Mouse (Mus musculus): Measurements from ENCODE around the gene 0610010F05Rik.
"Not testable (repeated sequence)": the region's sequence is repeated elsewhere in the genome, so short reads cannot be mapped to it uniquely, and the experiment has no call there.

The 0610010F05Rik gene

DNA sequence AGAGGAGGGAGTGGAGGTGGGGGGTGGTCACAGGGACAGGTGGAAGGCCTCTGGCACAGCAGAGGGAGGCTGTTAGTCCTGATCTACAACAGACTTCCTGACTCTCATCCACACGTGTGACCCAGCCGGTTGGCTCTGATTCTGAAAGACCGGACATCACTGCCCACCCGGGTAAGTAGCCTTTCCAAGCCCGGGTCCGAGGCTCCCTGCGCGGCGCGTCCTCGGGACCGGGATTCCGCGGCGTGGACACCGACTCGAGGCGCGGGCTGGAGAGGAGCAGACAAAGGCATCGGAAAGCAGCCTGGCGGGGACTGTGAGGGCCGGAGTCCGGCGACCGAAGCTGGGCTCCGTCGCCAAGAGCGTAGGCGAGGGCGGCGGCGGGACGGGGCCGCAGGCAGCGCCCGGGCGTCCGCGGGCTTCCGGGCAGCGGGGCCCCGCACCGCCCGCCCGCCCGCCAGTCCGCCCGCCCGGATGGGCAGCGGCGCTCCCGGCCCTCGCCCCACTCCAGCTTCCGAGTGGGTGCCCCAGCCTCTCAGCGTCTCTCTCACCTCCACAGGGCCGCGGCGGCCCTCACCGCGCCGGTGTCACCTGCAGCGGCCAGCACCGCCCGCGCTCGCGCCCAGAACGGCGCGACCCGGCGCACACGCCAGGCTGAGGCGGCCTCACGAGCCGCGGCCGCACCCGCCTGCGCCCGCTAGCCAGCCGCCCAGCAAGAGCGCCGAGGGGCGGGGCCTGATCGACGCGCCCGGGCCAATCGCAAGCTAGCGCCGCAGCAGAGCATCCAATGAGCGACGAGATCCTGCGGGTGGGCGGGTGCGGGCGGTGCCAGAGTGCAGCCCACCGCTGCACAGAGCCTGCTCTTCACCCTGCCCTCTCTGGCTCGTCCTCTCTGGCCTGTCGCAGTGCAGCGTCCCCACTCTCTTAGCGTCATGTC lies at the start of gene 0610010F05Rik:
Gene 0610010F05Rik, minus strand, starts transcription at position 695 of the 934 bp plus-strand sequence.
- DNase-seq = peak; percentile 65 to 74

- no peak for DNase-seq
Observed at GRCm38 (mm10) chr11:23682561-23682960, 49.1 kb upstream of the 0610010F05Rik start.

GRCm38 (mm10) chr11:23680435-23680950 lies 47.1 kb upstream of the 0610010F05Rik start:
- no peak for DNase-seq

DNA sequence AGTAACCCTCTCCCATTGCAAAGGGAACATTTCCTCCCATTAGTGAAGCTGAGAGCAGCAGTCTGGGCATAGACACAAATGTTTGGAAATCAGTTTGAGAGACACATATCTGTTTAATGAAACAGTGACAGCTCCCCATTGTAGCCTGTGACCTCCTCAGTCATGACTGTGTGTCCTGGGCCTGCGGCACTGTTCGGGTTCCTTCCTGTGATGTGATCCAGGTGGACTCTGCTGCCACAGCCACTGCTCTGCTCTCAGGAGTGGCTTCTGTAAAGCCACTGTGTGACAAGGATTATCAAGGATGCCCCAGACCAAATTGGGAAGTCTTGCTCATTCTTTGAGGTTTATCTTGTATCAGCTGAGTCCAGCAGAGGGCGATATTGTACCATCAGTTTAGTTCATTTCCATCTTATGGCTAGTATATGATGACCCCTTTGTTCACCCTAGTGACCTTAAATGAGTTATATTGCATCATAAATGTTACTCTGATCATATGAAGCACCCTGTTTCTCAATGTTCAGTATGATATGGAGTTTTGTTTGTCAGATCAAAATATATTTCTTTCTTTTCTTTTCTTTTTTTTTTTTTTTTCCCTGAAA lies 45.7 kb upstream of the 0610010F05Rik start:
- DNase-seq = peak in 1 of 2 experiments; percentile 62

DNA sequence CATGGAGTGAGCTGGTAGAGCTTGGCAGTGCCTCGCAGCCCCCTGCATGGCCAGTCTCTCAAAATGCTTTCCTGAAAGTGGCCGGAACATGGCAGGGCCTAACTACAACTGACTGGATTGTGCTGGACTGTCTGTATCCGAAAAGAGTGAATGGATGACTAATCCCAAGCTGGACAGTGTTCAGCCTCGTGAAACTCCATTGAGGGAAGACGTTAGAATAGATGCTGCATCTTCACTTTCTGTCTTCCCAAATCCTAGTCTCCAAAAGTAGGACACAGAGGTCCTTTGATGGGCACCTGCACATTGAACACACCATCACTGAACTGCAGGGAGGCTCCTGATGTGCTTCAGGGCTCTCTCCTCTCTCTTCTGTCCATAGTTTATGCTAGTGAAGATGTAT lies 42.7 kb upstream of the 0610010F05Rik start:
- no peak for DNase-seq

GRCm38 (mm10) chr11:23672256-23672749 lies 38.9 kb upstream of the 0610010F05Rik start:
- no peak for DNase-seq

- no peak for DNase-seq
Observed at GRCm38 (mm10) chr11:23667128-23667527, 33.7 kb upstream of the 0610010F05Rik start.

GRCm38 (mm10) chr11:23666526-23666925 lies 33.1 kb upstream of the 0610010F05Rik start:
- no peak for DNase-seq

GRCm38 (mm10) chr11:23665798-23666501 lies 32.5 kb upstream of the 0610010F05Rik start, which contains the start of gene Pex13:
Gene Pex13, minus strand, starts transcription at chr11:23665959.
- DNase-seq = peak; percentile 88 to 90

GRCm38 (mm10) chr11:23665311-23665786 lies 31.9 kb upstream of the 0610010F05Rik start, which contains the start of gene Pus10:
Gene Pus10, plus strand, starts transcription at chr11:23665674.
- peak; percentile 64 to 66 for DNase-seq

DNA sequence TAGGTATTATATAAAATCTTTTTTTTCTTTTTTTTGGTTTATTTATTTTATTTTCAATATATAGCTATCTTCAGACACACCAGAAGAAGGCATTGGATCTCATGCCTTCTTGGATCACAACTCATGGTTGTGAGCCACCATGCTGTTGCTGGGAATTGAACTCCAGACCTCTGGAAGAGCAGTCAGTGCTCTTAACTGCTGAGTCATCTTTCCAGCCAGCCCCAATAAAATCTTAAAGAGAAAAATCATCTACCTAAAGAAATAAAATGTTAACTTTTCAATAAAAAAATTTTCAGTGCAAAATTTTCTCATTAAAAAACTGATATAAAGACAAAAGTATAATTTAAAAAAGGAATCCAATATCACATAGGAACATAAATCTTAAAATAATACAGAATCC lies 30.8 kb upstream of the 0610010F05Rik start:
- DNase-seq = no peak

- no peak for DNase-seq
Observed at GRCm38 (mm10) chr11:23657791-23658190, 24.4 kb upstream of the 0610010F05Rik start.

DNA sequence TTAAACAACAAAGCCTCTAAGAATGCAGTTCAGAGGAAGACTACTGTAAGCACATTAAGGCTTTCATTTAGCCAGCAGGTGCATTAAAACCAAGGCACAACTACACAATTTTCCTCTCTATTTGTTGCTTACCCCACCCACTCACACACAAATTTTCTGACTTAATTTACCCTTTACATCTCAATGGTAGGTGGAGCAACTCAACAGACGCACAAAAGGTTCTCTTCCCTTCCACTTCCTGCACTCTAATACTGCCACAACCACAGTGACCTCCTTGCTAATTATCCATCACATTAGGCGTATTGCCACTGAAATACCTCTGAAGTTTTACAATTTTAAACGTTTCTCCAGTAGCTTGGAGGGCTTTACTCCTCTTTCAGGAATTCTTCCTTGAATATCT lies 20.2 kb upstream of the 0610010F05Rik start:
- no peak for DNase-seq

- no peak for DNase-seq
Observed at GRCm38 (mm10) chr11:23647835-23648234, 14.4 kb upstream of the 0610010F05Rik start.

DNA sequence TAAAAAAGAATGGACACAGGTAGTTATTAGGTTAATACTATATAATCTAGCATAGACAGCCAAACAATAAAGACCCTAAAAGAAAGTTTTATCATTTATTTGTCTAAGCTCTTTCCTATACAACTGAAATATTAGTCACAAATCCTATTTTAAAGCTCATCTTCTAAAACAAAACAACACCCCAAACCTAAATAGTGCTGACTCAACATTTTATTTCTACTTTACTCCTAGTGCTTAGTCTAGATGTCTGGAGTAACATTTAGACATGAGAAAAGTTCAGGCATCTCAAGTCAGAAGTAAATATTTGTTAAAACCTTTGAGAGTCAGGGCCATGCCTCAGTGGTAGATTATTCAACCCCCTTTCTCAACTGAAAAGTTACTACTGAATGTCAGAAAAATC lies 14.0 kb upstream of the 0610010F05Rik start:
- no peak for DNase-seq

DNA sequence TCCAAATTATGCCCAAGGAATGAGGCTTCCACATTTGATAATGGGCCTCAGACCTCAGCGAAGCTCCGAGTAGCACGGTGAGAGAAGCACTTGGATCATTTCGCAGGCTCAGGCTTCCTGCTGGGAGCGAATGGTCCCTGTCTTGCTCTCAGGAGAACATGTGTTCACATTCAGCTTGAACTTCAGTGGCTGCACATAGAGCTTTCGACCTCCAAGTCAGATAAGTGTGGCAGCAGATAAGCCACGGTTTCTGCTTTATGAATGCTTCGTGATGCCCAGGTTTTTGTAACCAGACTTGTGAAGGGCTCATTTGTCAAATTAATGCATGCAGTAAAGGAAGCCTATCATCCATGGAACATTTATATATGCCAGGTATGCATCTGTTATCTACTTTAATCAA lies 1.1 kb upstream of the 0610010F05Rik start:
- DNase-seq = no peak

GRCm38 (mm10) chr11:23633879-23634215 lies 408 bp upstream of the 0610010F05Rik start:
- no peak for DNase-seq

DNA sequence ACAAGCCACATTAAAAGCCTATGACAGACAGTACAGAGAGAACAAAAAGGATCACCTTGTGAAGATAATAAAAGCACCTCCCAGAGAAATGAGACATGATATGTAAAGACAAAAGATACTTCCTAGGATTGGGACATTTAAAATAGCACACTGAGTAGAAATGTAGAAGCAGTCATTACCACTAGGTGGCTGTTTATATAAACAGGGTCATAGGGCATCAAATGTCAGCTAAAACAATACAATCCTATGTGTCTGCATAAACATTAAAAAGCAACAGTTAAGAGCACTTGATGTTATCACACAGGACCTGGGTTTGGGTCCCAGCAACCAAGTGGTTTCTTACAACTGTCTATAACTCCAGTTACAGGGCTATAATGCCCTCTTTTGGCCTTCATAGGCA lies 2.8 kb downstream of the 0610010F05Rik start:
- no peak for DNase-seq

GRCm38 (mm10) chr11:23618995-23619394 lies 14.4 kb downstream of the 0610010F05Rik start:
- no peak for DNase-seq

- DNase-seq = no peak
Observed at GRCm38 (mm10) chr11:23614546-23614945, 18.9 kb downstream of the 0610010F05Rik start.

DNA sequence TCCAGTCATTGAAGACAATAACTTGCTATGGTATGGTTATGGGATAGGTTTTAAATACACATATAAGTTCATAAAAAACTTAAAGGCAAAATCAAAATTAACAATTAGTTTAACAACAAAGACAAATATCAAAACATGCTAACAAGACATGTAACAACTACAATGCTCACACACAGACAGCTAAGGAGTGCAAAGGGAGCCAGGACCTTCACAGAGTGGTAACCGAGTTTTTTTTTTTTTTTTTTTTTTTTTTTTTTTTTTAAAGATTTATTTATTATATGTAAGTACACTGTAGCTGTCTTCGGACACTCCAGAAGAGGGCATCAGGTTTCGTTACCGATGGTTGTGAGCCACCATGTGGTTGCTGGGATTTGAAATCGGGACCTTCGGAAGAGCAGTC lies 26.1 kb downstream of the 0610010F05Rik start:
- DNase-seq = not testable (repeated sequence)

- DNase-seq = no peak
Observed at GRCm38 (mm10) chr11:23570130-23570529, 63.3 kb downstream of the 0610010F05Rik start.

DNA sequence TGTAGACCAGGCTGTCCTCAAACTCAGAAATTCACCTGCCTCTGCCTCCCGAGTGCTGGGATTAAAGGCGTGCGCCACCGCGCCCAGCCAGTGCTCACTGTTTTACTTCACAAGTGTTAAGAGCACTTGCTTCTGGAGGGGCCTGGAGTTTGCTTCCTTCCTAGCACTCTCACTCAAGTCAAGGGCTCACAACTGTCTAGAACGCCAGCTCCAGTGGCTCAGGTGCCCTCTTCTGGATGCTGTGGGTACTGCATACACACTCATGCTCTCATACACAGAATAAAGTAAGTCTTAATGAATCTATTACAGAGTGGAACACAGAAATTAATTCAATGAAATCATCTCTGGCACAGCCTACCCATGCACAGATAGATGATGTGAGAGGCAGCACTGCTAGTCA lies 67.7 kb downstream of the 0610010F05Rik start:
- DNase-seq = peak; percentile 49 to 87

All from kidney, adult 8-10 months (tissue).